Mouse (Mus musculus): ENCODE measurements around the gene Hes7.

Hes7 gene

GRCm38 (mm10) chr11:69101604-69102402 lies 18.4 kb upstream of the Hes7 start:
- DNase-seq: peak in 1 of 2 experiments; percentile 34

DNA sequence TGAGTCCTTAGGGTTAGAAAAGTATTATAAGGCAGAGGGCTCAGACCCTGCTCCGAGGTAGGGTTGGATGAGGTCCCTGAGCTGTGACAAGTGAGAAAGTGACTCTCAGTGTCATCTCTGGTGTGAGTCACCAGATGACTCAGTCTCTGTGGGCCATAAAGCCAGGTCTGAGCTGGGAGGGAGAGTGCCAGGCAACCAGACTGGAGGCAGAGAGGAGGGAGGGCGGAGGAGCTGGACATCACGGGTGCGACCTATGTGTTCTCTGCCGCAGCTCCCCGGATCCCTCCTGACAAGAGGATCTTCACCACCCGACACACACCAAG lies 17.8 kb upstream of the Hes7 start:
- peak; percentile 51 to 76 for DNase-seq

DNA sequence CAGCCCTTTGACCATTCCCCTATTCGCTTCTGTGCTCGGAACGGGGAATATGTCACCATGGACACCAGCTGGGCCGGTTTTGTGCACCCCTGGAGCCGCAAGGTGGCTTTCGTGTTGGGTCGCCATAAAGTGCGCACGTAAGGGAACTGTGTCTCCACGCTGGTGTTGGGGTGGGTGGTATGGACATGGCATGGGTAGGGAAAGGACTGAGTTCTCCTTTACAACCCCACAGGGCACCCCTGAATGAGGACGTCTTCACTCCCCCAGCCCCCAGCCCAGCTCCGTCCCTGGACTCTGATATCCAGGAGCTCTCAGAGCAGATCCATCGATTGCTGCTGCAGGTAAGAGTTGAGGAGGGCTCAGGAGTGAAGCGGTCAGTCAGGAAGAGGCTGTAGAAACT lies 17.1 kb upstream of the Hes7 start:
- DNase-seq: no peak

- no peak for DNase-seq
These were observed 16.4 kb upstream of the Hes7 start for GRCm38 (mm10) chr11:69103531-69104435.

DNA sequence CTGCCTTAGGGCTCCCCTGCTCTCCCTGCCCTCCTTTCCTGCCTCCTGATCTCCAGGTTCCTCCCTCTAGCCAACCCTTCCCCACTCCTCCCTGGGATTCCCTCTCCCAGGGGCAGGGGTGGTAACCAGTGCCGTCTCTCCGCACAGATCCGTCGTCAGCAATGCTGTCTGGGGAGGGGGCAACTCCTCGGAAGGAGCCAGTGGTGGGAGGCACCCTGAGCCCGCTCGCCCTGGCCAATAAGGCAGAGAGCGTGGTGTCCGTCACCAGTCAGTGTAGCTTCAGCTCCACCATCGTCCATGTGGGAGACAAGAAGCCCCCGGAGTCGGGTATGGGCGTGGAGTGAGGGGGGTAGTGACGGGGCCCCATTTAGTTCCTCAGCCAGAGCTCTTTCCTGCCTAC lies 15.7 kb upstream of the Hes7 start:
- peak in 1 of 2 experiments; percentile 21 for DNase-seq

- DNase-seq: no peak
These were observed 15.0 kb upstream of the Hes7 start for GRCm38 (mm10) chr11:69105227-69105626.

- DNase-seq: no peak
These were observed 14.4 kb upstream of the Hes7 start for GRCm38 (mm10) chr11:69105796-69106195.

DNA sequence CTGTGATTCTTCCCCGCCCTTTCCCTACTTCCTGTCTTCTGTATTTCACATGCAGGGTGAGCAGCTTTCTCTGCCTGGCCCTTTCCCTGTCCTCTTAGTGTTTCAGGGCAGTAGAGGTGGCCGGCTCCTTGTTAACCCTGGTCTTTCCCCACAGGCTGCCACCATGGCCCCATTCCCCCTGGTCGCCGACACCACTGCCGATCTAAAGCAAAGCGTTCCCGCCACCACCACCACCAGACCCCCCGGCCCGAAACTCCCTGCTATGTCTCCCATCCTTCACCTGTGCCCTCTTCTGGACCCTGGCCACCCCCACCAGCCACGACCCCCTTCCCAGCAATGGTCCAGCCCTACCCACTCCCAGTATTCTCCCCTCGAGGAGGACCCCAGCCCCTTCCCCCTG lies 13.9 kb upstream of the Hes7 start:
- DNase-seq: no peak

DNA sequence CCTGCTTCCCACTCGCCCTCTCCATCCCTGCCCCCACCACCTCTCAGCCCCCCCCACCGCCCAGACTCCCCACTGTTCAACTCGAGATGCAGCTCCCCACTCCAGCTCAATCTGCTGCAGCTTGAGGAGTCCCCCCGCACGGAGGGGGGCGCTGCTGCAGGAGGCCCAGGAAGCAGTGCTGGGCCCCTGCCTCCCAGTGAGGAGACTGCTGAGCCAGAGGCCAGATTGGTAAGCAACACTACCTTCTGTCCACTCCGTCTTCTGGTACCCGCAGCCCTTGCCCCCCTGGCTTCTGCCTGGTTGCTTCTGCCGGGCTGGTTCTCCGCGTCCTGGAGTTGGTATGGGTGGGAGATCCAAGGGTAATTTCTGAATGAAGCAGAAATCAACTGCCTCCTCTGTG lies 13.4 kb upstream of the Hes7 start:
- no peak for DNase-seq

DNA sequence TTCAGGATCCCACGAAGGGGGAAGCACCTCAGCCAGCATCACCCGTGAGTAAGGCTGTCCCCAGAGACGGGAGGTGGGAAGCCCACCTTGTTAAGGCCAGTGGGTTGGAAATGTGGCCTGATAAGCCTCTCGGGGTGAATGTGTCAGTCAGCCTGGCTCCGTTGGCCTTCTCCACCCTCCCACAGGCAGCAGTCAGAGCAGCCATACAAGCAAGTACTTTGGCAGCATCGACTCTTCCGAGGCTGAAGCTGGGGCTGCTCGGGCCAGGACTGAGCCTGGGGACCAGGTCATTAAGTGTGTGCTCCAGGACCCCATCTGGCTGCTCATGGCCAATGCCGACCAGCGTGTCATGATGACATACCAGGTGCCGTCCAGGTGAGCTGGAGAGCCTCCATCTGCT lies 12.5 kb upstream of the Hes7 start:
- no peak for DNase-seq

GRCm38 (mm10) chr11:69108223-69108622 lies 12.0 kb upstream of the Hes7 start:
- no peak for DNase-seq

DNA sequence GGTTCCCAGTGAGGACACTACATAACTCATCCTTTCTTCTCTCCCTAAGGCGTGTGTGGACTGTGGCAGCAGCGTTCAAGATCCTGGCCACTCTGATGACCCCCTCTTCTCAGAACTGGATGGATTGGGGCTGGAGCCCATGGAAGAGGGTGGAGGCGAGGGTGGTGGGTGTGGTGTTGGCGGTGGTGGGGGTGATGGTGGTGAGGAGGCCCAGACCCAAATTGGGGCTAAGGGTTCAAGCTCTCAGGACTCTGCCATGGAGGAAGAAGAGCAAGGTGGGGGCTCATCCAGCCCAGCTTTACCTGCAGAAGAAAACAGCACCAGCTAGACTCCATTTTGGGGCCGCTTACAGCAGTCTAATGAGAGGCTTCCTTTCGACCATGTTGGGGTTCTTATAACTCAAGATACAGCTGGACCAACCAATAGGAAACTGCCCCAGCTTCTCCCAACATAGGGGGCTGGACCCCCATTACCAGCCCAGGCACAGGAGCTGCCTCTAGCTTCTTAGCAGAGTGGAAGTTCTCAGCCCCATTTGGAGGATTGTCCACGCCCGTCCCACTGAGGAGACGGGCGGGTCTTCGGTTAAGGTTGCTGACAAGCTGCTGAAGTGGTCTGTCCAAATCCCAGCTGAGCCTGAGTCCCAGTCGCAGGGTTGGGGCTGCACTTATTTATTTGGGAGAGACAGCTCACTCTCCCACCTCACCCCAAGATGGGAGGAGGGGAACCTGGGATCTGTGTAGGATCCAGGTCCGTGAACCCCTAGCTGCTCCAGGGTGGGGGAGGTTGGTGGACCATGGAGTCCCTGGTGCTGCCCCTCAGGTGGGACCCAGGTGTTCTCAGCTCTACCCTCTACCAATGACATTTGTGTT lies 10.9 kb upstream of the Hes7 start:
- DNase-seq: no peak

GRCm38 (mm10) chr11:69110319-69111046 lies 9.7 kb upstream of the Hes7 start:
- peak; percentile 83 to 94 for DNase-seq

- DNase-seq: no peak
These were observed 9.0 kb upstream of the Hes7 start for GRCm38 (mm10) chr11:69111051-69111810.

- no peak for DNase-seq
These were observed 8.3 kb upstream of the Hes7 start for GRCm38 (mm10) chr11:69111865-69112264.

GRCm38 (mm10) chr11:69114018-69114417 lies 6.2 kb upstream of the Hes7 start:
- no peak for DNase-seq

- DNase-seq: no peak
These were observed 5.6 kb upstream of the Hes7 start for GRCm38 (mm10) chr11:69114621-69115020.

DNA sequence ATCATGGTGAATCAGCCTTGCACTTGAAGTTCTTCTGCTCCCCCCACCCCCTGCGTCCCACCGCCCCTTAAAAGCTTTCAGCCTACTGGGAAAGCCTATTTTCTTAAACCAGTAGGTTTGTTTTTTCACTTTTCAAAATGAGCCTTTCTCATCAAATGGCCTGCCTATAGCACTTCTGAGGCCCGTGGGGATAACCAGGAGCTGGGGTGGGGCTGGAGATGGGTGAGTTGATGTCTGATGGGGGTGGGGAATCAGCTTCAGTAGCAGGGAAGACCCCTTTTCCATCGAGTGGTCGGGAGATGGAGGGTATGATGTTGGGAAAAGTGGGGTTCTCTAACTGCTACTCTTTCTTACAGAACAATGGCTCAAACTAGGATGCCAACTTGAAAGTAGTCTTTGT lies 3.4 kb upstream of the Hes7 start:
- peak; percentile 8 to 21 for DNase-seq

DNA sequence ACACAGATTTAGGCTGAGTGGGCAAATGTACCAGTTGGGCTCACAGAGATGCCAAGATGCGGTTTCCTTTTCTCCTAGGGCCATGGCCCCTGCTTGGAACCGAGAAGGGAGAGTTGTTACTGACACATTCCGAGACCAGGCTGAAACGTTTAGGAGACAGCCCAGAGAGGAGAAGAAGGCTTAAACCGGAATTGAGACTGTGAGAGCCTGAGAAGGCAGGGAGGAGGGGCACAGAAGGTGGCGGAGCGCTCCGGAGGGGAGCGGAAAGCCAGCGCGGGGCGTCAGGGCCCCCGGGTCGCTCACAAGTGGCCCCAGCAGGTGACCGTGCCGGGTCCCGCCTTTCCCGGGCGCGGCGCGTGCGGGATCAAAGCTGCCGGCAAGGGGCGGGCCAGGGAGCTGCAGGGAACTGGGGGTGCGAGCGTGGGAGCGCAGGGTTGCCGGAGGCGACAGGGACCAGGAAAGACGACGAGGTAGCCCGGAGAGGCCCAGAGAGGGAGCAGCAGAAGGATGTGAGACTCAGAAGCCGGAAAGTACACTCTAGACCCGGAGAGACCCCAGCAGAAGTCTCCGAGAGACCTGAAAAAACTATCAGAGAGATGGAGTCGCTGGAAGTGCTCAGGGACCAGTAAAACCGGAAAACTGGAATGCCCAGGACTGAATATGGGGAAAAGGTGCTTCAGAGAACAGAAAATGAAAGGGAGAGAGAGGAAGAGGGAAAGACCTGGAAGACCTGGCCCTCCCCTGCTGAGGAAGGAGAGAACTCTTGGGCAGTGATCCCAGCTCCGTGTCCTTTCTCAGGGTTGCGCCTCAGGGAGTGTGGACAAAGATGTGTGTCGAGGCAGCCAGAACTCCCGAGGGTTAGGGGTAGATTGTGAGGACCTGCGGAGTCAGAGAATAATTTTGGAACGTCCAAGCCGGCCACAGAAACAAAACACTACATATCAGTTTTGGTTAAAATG lies 2.2 kb upstream of the Hes7 start:
- DNase-seq: peak; percentile 66 to 77

- DNase-seq: peak; percentile 87 to 95
These were observed 1.4 kb upstream of the Hes7 start for GRCm38 (mm10) chr11:69118765-69119164.
